Mouse (Mus musculus): ENCODE results near the gene Dhrs13.
"Not testable (repeated sequence)": the region's sequence is repeated elsewhere in the genome, so short reads cannot be mapped to it uniquely, and the experiment has no call there.

Gene Dhrs13

DNA sequence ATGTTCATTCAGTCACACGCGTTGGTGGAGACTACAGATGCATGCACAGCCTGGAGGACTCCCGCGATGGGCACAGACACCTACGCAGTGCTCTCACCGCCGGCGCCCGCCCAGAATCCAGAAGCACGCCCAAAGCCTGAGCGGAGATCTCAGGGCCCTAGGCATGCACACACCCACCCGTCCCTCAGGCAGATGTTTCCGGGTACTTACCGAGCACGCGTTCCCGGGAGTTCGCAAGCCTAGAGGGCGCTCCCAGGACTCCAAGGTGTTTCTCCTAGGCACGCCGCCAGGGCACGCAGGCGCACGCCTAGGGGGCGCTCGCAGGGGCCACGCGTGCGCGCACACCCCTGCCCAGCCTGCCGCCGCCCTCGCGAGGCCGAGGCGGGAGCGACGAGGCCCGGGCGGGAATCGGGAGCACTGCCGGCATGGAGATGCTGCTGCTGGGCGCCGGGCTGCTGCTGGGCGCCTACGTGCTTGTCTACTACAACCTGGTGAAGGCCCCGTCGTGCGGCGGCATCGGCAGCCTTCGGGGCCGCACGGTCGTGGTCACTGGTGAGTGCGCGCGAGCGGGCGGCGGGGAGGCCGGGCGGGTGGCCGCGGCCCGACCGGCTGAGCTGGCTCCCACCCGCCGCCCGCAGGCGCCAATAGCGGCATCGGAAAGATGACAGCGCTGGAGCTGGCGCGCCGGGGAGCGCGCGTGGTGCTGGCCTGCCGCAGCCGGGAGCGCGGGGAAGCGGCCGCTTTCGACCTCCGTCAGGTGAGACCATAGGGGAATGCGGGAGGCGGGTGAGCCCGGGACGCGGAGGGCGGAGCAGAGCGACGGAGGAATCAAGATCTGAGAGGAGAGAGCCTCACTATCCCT lies at the start of gene Dhrs13:
Gene Dhrs13 (plus strand): TSS at position 334 of the 862 bp plus-strand sequence.
- DNase-seq = peak; percentile 97

GRCm38 (mm10) chr11:77982441-77982905 lies 49.6 kb upstream of the Dhrs13 start, which contains the start of gene Phf12:
TSS of gene Phf12 (plus strand) at chr11:77982754.
- peak; percentile 100 for DNase-seq

GRCm38 (mm10) chr11:77983191-77983936 lies 48.7 kb upstream of the Dhrs13 start:
- DNase-seq = peak; percentile 73

- DNase-seq = peak; percentile 86
Measured at GRCm38 (mm10) chr11:77983937-77984835, 47.9 kb upstream of the Dhrs13 start.

DNA sequence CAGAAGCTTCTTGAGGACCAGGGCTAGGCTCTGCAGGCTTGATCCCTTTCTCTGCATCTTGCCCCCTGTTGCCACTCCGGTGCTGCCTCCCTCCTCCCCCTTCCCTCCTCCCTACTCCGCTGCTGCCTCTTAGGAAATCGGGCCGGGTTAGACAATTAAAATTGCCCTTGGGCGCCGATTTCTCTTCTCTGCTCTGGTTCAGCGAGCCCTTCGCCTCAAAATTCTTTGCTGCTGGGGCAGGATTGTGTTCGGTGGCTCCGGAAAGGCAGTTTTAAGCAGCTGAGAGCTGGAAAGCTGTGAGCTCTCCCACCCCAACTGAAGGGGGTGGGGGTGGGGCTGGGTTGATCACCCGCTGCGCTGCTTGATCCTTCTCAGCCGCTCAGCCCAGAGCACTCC lies 47.2 kb upstream of the Dhrs13 start:
- peak; percentile 71 for DNase-seq

DNA sequence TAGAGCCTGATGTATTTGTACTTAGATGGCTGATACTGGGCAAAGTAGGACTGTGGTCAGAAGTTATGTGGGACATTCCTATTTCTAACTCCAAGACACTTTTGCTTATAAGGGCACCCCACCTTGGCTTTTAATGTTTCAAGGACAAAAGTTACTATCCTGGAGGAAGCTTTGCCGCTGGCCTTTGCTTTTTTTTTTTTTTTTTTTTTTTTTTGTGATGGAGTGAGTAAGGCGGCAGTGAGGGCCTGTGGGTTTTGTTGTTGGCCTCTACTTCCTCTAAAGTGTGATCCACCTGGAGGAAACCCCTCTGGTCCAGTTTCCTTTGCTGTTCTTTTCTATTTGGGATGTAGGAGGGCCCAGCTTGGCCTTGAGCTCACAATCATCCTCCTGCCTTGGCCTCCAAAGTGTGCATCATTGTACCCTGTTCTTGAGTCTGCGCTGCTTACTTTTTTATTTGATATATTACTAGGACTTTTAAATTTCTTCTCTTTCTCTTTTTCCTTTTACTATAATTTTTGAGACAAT lies 46.5 kb upstream of the Dhrs13 start:
- DNase-seq = no peak

DNA sequence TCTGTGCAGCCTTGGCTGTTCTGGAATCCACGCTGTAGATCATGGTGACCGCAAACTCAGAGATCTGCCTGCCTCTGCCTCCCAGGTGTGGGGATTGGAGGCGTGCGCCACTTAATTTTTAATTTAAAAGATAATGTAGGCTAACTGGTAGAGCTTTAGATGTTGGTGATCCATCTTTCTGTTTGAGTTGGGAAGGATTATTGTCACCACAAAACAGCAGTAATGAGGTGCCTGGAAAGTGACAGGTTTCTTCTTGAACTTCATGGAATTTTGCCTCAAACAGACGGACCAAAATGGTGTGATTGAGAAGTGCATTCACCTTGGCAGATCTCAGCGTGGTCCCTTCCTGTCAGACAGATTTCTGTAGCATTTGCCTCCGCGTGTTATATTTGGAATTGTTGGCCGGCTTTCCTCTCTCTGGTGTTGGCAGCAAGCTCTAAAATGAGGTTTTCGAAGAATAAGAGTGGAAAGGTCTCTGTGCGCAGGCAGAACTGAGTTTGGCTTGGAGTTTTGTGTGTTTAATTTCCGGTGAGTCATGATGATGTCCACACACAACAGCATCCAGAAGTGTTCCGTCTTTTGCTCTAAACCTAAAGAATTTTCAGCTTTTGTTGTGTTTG lies 42.9 kb upstream of the Dhrs13 start:
- DNase-seq = no peak

GRCm38 (mm10) chr11:77995556-77995955 lies 36.5 kb upstream of the Dhrs13 start:
- no peak for DNase-seq

DNA sequence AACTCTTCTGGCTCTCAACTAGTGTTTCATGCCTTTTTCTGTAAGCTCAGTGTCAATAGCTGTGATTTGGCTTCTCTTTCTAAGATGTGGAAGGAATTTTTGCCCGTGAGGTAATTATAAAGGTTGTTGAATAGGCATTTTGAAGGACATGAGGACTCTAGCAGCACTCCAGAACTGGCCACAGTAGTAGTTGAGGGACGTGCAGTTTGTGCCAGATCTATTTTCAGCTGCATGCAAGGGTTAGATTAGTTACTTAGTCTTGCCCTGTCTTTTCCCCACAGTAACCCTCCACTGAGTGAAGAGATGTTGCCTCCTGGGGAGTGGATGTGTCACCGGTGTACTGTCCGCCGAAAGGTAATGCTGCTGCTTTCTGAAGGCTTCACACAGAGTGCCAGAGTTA lies 25.6 kb upstream of the Dhrs13 start:
- no peak for DNase-seq

- peak; percentile 82 for DNase-seq
Measured at GRCm38 (mm10) chr11:78019676-78020075, 12.4 kb upstream of the Dhrs13 start.

- DNase-seq = peak; percentile 37
Measured at GRCm38 (mm10) chr11:78023607-78024006, 8.5 kb upstream of the Dhrs13 start.

GRCm38 (mm10) chr11:78029240-78029639 lies 2.8 kb upstream of the Dhrs13 start:
- DNase-seq = no peak

DNA sequence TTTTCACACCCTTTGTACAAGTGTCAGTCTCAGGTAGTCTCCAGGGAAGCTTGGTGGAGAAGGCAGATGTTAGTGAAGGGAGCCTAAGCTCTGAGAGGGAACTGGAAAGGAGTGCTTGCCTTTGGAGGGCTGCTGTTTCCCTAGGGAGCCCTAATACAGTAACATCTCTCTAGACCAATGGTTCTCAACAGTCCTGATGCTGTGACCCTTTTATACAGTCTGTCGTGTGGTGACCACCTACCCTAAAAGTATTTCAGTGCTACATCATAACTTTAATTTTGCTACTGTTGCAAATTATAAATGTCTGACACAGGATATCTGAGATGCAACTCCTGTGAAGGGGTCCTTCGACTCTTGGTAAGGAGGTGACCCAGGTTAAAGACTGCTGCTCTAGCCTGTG lies 1.5 kb upstream of the Dhrs13 start:
- DNase-seq = no peak

DNA sequence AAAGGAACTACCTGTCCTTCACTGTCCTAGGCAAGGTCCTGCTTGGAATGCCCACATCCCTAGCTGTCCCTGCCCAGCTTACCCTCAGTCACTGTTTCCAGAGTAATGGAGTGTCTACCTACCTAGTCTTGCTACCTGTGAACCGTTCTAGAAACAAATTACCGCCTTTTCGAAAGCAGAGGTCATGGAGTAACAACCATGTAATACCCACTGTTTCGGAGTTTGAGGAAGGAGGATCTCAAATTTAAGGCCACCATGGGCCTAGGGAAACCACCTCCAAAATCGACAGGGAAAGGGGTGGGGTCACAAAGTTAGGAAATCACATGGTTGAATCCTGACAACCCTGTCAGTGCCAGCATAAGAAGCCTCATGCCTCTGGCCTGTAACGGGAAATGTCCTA lies 691 bp upstream of the Dhrs13 start:
- no peak for DNase-seq

- DNase-seq = no peak
Measured at GRCm38 (mm10) chr11:78032809-78033195, 722 bp downstream of the Dhrs13 start.

- DNase-seq = no peak
Measured at GRCm38 (mm10) chr11:78033931-78034617, 2.0 kb downstream of the Dhrs13 start.

- no peak for DNase-seq
Measured at GRCm38 (mm10) chr11:78036791-78037190, 4.7 kb downstream of the Dhrs13 start.

DNA sequence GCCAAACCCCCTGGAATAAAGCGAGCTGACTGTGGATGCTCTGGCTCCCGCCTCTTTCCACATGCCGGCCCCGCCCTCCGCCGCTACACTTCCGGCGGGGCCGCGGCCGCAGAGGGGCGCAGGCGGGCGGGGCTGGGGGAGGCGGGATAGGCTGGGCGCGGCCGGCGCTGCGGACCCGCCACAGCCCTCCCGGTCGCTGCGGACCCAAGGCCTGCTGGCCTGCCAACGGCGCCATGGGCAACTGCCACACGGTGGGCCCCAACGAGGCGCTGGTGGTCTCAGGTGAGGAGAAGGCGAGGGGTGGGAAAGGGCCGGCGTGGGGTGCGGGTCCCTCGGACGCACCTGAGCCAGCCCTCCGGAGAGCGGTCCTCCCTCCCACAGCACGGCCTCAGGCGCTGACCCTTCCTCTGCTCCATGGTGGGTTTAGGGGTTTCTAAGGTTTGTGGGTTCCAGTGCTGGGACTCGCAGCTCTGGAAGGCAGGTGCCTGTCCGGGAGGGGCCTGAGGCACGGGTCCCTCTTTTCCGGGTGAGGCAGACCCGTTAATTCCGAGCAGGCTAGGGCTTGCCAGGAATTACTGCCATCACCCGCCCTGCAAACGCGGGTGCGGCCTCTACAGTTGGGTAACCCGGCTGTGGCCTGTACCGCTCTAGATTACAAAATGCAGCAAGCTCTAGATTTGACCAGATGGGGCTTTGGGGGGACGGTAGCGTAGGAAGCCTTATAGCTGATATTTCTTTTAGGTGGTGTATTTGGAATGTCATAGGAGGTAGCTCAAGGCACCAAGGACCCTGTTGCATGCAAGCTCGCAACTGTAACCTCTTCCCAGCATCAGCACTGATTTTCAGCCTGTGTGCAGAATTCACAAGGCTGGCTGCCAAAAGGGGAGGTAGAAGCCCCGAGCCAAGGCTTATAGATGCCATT lies 6.0 kb downstream of the Dhrs13 start, which contains the start of gene Flot2:
Gene Flot2 (plus strand): TSS at position 101 of the 922 bp plus-strand sequence.
- DNase-seq = peak; percentile 89

GRCm38 (mm10) chr11:78040878-78041277 lies 8.8 kb downstream of the Dhrs13 start:
- no peak for DNase-seq

- not testable (repeated sequence) for DNase-seq
Measured at GRCm38 (mm10) chr11:78042290-78042870, 10.3 kb downstream of the Dhrs13 start.

All from embryo, embryonic 11 days (tissue).